Mouse (Mus musculus): ENCODE measurements at regions not wholly inside any gene's neighbourhood (a gene's known extent, or its start where the extent isn't known, plus 50 kb on each side); places are given as distances from the start of the nearest gene placed in this dataset.

DNA sequence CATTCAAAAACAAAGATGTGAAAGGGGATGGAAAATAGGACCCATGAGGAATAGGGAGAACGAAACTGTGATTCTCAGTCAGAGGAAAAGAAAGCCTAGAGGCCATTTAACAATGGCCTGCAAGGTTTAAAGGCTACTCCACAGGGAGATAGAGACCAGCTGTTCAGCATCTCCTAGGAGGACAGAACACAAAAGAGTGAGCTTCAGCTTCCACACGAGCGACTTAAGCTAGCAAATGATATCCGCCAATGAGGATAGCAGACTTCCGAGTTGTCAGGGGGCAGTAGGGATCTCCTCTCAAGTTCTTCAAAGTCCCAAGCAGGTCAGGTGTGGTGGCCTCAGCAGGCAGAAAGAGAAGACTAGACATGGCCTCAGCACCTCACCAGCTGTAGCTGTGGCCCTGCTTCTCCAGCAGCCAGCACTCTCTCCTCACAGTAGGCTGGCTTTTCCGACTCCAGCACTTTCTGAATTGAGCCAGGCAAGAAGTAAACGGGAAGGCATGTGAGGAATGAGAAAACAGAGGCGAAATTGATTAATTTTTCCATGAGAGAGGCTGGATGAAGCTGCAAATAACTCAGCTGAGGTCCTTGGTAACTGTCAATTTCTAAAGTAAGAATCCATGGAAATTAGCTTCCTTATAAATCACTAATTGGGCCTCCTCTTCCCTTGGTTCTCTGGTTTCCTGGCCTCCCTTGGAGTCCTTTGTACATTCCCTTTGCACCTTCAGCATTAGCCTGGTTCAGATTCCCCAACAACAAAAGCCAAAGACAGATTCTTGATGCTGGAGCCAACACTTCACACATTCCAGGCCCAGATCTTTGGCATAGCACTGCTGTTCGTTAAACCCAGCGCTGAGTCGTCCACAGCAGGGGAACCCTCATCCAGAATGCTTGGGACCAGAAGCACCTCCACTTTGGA lies 115.7 kb downstream of the H2al2a start:
- H3K27ac ChIP-seq, result peak overlapping the region; percentile 75

DNA sequence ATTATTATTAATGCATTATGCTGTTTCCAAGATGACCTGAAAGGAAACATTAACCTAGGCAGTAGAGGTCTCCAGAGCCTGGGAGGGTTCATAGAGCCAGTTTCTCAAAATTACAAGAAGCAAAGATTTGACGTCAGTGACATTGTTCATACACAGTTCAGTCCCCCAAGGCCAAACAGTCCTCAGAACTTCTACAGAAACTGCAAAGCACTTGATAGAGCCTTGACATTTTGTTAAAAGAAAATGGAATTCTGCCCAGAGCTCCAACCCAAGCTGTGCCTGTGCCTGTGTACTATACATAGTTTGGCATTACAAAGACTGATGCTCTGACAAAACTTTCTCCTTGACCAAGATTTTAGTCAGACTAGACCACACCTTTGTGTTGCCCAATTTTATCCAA lies 118.9 kb downstream of the H2al2a start:
- DNase-seq (ENCODE audit: extremely low spot score, low spot score), result no peak
- H3K9me3 ChIP-seq, result no peaks in the 10 kb centered on the region
- peaks cover 16% of the 10 kb centered on the region for H3K4me1 ChIP-seq
- H3K27ac ChIP-seq, result no peak overlapping the region
- H3K36me3 ChIP-seq (replicated peaks), result no peaks in the 10 kb centered on the region
- H3K4me3 ChIP-seq, result no peak overlapping the region
- 90% methylated on average over 1 of the region's 1 CpGs for WGBS
- no peaks in the 10 kb centered on the region for H3K27me3 ChIP-seq (ENCODE audit: poor library complexity, severe bottlenecking)

More for the DNA sequence above, 115.7 kb downstream of the H2al2a start:
- H3K4me3 ChIP-seq, result no peak overlapping the region
- H3K27me3 ChIP-seq (ENCODE audit: poor library complexity, severe bottlenecking), result no peaks in the 10 kb centered on the region
- DNase-seq (ENCODE audit: extremely low spot score, low spot score), result no peak
- peaks cover 20% of the 10 kb centered on the region for H3K4me1 ChIP-seq
- WGBS, result 31% methylated on average over 11 of the region's 11 CpGs
- H3K9me3 ChIP-seq, result no peaks in the 10 kb centered on the region
- H3K36me3 ChIP-seq (replicated peaks), result no peaks in the 10 kb centered on the region

DNA sequence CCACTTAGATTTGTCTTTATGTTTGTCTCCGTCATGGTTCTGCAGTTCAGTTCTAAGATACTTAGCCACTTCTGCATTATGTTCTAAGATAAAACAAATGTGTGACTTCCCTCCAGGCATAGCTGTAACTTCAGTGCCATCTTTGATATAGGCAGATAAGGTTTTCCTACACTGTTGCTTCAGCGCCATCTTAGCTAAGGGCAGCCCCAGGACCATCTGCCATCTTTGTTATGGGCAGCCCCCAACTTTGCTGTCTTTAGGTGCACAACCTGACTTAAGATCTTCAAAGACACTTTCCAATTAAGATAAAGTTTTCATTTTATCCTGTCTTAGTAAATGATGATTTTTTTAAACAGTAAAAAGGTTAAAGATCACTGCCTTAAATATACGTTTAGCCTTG lies 119.8 kb downstream of the H2al2a start:
- Histone ChIP-seq H3K36me3 (replicated peaks) (no peaks in the 10 kb centered on the region), H3K4me3 (no peak overlapping the region), H3K27ac (no peak overlapping the region), H3K9me3 (no peaks in the 10 kb centered on the region), H3K4me1 (peaks cover 16% of the 10 kb centered on the region), H3K27me3 (ENCODE audit: poor library complexity, severe bottlenecking) (no peaks in the 10 kb centered on the region)
- no peak for DNase-seq (ENCODE audit: extremely low spot score, low spot score)
- WGBS, result 94% methylated on average over 3 of the region's 3 CpGs

DNA sequence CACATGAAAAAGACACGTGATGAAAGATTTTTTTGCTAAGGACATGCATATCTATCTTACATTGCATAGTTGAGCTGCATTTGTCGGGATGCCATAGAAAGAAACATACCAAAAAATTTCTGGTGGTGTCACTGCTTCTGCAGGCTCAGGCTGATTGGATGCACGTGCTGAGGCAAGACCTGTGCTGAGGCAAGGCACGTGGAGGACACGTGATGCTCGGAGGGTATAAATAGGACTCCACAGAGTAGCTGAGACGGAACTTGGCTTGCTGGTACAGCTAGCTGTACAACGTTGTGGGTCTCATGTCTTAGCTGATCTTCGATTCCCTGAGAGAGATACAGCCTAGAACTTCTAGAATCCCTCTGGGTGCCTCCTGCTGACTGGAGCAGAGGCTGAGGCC lies 120.6 kb downstream of the H2al2a start:
- H3K4me1 ChIP-seq, result peaks cover 18% of the 10 kb centered on the region
- no peak overlapping the region for H3K4me3 ChIP-seq
- no peaks in the 10 kb centered on the region for H3K9me3 ChIP-seq
- no peak overlapping the region for H3K27ac ChIP-seq
- H3K36me3 ChIP-seq (replicated peaks), result no peaks in the 10 kb centered on the region
- 91% methylated on average over 9 of the region's 9 CpGs for WGBS
- H3K27me3 ChIP-seq (ENCODE audit: poor library complexity, severe bottlenecking), result no peaks in the 10 kb centered on the region
- no peak for DNase-seq (ENCODE audit: extremely low spot score, low spot score)

DNA sequence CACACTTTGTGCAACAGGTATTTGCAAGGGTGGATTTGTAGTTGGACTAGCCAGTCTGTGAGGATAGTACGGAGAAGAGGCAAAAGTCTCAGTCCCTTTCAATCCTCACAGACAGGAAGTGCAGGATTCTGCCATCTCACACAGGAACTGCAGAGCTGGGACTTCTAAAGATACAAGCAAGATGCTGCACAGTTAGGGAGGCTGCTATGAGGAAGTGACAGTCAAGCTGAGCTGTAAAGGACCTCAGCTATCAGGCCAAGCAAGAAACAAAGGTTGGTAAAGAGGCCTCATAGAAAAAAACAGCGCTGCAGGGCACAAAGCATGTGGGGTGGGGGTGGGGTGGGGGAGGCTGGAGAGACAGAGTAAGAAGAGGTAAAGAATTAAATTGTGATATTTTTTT lies 126.2 kb downstream of the H2al2a start:
- H3K27ac ChIP-seq, result peak overlapping the region; percentile 58; the same call in 1 of the 2 replicates
- H3K27me3 ChIP-seq (ENCODE audit: poor library complexity, severe bottlenecking), result peaks cover 12% of the 10 kb centered on the region; the same call in 1 of the 2 replicates
- H3K36me3 ChIP-seq (replicated peaks), result no peaks in the 10 kb centered on the region
- no peak overlapping the region for H3K4me3 ChIP-seq
- DNase-seq (ENCODE audit: extremely low spot score, low spot score), result no peak
- H3K9me3 ChIP-seq, result no peaks in the 10 kb centered on the region
- peaks cover 45% of the 10 kb centered on the region for H3K4me1 ChIP-seq
- WGBS, result 44% methylated on average over 2 of the region's 2 CpGs

DNA sequence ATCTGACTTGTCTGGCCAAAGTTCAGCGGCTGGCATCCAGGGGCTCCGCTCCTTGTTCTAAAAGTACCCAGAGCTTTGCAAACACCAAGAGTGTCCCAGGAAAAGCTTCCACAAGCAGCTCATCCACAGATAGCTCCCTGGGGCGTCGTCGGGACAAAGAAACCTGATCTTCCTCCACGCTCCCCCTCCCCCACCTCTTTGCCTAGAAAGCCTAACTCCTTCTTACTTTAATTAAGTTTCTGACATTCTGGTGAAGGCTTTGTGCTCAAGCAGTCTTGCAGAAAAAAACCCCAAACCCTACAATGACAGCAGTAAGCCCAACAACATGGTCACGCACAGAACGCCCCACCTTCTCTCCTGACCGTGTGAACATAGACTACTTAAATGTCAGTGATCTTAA lies 128.6 kb downstream of the H2al2a start:
- Histone ChIP-seq H3K4me1 (peaks cover 60% of the 10 kb centered on the region), H3K27ac (peak overlapping the region; percentile 74), H3K9me3 (no peaks in the 10 kb centered on the region), H3K4me3 (peak overlapping the region; percentile 26), H3K36me3 (replicated peaks) (no peaks in the 10 kb centered on the region), H3K27me3 (ENCODE audit: poor library complexity, severe bottlenecking) (peaks cover 20% of the 10 kb centered on the region)
- WGBS, result 3% methylated on average over 9 of the region's 9 CpGs
- DNase-seq (ENCODE audit: extremely low spot score, low spot score), result peak; percentile 51

DNA sequence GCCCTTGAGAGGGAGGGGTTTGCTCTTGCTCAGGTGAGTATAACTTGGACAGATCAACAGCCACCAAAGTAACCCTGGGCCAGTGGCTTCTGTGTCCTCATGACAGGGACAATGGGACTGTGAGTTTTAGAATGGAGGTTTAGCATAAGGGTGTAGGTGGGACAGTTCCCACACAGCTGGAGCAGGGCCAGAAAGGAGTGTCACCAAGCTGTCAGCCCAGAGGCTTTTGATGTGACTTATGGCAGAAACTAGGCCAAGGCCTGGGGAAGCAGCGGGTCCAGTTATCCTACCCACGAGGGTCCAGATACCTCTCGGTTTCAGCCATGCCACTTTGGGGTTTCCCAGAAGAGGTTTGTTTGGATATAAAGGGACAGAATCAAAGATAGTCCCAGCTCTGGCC lies 129.4 kb downstream of the H2al2a start:
- no peaks in the 10 kb centered on the region for H3K36me3 ChIP-seq (replicated peaks)
- peaks cover 23% of the 10 kb centered on the region for H3K27me3 ChIP-seq (ENCODE audit: poor library complexity, severe bottlenecking)
- DNase-seq (ENCODE audit: extremely low spot score, low spot score), result no peak
- H3K9me3 ChIP-seq, result no peaks in the 10 kb centered on the region
- WGBS, result 69% methylated on average over 3 of the region's 3 CpGs
- H3K4me1 ChIP-seq, result peaks cover 61% of the 10 kb centered on the region
- peak overlapping the region; percentile 74; the same call in 1 of the 2 replicates for H3K27ac ChIP-seq
- no peak overlapping the region for H3K4me3 ChIP-seq

DNA sequence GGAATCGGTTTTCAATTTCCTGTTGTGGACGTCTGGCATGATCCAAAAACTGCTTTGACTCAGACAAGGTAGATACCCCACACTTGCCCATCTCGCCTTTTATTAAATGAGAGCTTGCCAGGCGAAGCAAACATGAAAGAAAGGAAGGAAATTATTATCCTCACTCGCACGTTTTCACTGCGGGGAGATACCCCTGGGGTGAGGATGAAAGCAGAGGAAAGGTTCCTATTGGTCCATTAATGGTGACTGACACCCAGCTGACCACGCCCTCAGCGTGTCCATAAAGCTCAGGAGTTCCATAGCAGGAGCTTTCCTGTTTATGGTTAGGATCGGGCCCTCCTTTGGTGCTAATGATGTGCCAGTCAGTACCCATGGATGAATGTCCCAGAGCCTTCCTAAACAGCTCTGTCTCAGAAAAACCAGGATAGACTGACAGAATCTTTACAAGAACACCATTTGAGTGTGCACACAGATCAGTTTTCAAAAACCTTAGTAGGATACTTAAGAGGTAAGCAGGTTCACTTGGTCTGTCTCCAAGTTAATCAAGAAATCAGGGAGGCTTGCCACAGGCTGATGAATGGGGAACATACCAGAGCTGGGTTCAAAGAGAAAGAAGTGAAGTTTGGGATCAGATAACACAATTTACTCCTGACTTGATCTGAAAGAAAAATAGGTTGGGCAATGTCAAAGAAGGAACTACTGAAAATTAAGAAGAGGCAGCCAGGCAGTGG lies 130.7 kb upstream of the Nebl start:
- peak overlapping the region; percentile 20; the same call in 1 of the 2 replicates for H3K27ac ChIP-seq
- peaks cover 25% of the 10 kb centered on the region for H3K27me3 ChIP-seq (ENCODE audit: poor library complexity, severe bottlenecking)
- peaks cover 35% of the 10 kb centered on the region for H3K4me1 ChIP-seq
- no peak for DNase-seq (ENCODE audit: extremely low spot score, low spot score)
- 19% methylated on average over 10 of the region's 10 CpGs for WGBS
- H3K4me3 ChIP-seq, result peak overlapping the region; percentile 38
- H3K9me3 ChIP-seq, result no peaks in the 10 kb centered on the region
- H3K36me3 ChIP-seq (replicated peaks), result no peaks in the 10 kb centered on the region

DNA sequence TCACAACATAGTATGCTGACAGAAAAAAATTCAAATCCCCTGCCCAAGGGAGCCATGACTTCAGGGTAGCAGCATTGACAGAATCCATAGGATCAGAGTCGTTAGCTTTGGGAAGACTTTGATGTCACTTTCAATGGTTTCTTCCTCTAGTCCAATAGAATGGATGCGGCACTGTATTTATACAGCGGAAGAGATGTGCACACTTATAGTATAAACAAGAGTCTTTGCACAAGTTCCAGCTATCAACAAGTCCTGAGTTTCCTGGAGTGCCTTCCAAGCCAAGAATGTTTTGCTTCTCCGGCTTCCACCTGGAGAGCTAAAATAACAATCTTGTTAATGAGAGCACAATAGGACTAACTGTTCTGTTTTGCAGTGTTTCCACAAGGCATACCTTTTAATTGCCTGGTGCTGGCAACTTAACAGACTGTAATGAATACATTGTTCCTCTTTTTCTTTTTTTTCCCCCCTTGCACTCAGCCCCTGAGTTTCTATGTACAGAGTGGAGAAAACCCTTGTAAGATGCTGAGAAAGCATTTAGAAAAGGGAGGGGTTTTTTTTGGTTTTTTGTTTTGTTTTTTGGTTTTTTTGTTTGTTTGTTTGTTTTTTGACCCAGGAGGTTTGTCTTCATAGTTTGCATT lies 129.8 kb upstream of the Nebl start:
- H3K4me3 ChIP-seq, result peak overlapping the region; percentile 38; the same call in 1 of the 2 replicates
- no peaks in the 10 kb centered on the region for H3K9me3 ChIP-seq
- peaks cover 18% of the 10 kb centered on the region for H3K27me3 ChIP-seq (ENCODE audit: poor library complexity, severe bottlenecking)
- H3K36me3 ChIP-seq (replicated peaks), result no peaks in the 10 kb centered on the region
- WGBS, result 38% methylated on average over 4 of the region's 4 CpGs
- 0 out of 2 replicates have a peak overlapping the region, but pooled peaks have one; percentile 20 for H3K27ac ChIP-seq
- H3K4me1 ChIP-seq, result peaks cover 34% of the 10 kb centered on the region
- no peak for DNase-seq (ENCODE audit: extremely low spot score, low spot score)

DNA sequence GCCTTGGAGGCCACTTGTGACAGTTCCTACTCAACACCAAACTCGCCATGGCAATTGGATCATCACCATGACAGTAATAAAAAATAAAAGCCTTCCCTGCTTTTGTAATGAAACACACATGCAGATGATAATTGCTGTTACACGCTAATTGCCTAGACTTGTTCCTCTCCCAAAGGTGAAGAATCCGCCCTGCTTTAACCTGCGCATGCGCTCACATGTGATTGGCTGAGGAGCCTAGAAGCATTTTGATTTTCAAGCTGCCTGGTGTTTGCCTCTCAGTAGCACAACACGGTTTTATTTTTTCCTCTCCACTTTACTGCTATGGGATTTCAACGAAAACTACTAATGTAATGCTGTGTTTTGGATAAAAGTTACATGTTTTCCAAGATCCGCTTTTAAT lies 128.0 kb upstream of the Nebl start:
- Histone ChIP-seq H3K4me3 (no peak overlapping the region), H3K36me3 (replicated peaks) (no peaks in the 10 kb centered on the region), H3K9me3 (no peaks in the 10 kb centered on the region), H3K27me3 (ENCODE audit: poor library complexity, severe bottlenecking) (peaks cover 13% of the 10 kb centered on the region), H3K4me1 (peaks cover 30% of the 10 kb centered on the region), H3K27ac (no peak overlapping the region)
- DNase-seq (ENCODE audit: extremely low spot score, low spot score), result no peak
- WGBS, result 89% methylated on average over 8 of the region's 8 CpGs

DNA sequence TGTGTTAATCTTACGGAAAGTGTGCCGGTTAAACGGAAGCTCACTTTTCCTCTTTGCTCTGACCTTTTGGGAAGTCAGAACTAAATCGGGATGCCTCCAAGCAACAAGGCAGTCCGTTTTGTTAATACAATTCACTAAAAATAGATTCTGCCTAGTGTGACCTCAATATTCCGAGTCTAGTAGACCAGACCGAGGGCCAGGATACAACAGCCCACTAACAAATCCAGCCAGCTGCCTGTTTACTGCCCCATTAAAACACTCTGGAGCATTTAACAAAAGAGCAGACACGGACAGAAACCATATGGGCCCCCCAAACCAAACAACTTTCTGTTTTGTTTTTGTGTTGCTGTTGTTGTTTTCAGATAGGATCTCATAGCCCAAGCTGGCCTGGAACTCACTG lies 127.1 kb upstream of the Nebl start:
- peaks cover 11% of the 10 kb centered on the region for H3K27me3 ChIP-seq (ENCODE audit: poor library complexity, severe bottlenecking)
- 78% methylated on average over 8 of the region's 8 CpGs for WGBS
- H3K4me3 ChIP-seq, result no peak overlapping the region
- DNase-seq (ENCODE audit: extremely low spot score, low spot score), result no peak
- H3K9me3 ChIP-seq, result no peaks in the 10 kb centered on the region
- H3K36me3 ChIP-seq (replicated peaks), result no peaks in the 10 kb centered on the region
- no peak overlapping the region for H3K27ac ChIP-seq
- peaks cover 30% of the 10 kb centered on the region for H3K4me1 ChIP-seq

DNA sequence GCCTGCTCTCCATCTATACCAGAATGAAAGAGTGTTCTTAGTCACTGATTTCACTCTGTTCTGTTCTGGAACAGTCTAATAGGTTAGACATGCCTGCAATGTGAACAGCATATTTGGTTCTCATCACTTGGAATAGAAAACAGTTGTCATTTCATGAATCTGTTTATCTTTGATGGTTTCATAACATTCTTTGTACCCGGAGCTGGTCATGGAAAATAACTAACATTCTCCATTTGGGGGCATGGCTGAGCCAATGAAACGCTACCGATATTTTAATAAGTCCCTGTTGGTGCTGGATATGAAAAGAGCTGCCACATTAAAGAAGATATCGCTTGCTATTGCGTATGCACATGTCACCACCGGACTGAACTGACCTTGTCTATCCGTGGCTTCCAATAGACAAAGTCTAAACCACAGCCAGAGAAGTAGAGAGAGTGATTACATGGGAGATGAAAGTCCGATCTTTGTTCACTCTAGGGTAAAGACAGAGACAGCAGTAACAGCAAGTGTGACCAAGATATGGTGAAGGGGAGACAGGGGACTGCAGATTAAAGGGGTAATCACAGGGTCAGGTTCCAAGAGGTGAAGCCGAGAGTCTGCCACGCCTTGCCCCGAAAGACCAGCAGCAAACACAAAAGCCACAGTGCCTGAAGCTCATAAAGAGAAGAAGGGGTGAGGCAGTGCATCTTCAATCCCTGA lies 124.5 kb upstream of the Nebl start:
- no peak overlapping the region for H3K27ac ChIP-seq
- DNase-seq (ENCODE audit: extremely low spot score, low spot score), result no peak
- H3K27me3 ChIP-seq (ENCODE audit: poor library complexity, severe bottlenecking), result peaks cover 4% of the 10 kb centered on the region; the same call in 1 of the 2 replicates
- no peaks in the 10 kb centered on the region for H3K36me3 ChIP-seq (replicated peaks)
- H3K4me1 ChIP-seq, result peaks cover 19% of the 10 kb centered on the region
- H3K4me3 ChIP-seq, result no peak overlapping the region
- no peaks in the 10 kb centered on the region for H3K9me3 ChIP-seq
- WGBS, result 92% methylated on average over 11 of the region's 11 CpGs

All from forebrain, embryonic 10.5 days (tissue).